9 mouse cellular contexts compared by ENCODE assay signal in the genomic region with DNA sequence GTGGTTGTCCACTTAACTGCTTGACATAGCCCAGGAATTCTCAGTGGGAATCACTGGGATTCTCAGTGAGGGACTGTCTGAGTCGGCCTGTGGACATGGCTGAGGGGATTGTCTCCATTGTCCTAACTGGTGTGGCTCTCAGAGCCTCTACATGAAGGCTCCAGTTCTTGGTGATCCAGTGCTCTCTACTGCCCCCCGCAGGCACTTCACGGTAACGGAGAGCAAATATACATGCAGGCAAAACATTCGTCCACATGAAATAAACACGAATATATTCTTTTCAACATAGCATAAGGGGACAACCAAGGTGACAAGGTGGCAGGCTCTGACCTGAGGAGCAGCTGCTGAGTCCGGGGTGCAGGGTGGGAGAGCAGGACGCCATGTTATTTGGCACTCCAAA. TPM values are rescaled to one million over a fixed set of nuclear protein-coding genes. Genes with fewer than 3 reads are reported as not detected.
DNase-seq lines count a peak whose midpoint lies in the region; ATAC-seq and TF ChIP-seq lines count a peak whose summit lies in the region.
"Had no signal": no experiment of that assay in that cellular context is flagged by ENCODE, and none has a peak within 500 bp of the region (broad histone marks: within the 10 kb centered on the region; RNA-seq: fewer than 3 reads in every experiment).

No protein-coding gene starts in this region.

- H3K9ac ChIP-seq in intestine, postnatal 0 days (ENCODE audit: low read depth, low read length), result no peak overlapping the region
- no peak overlapping the region for H3K9ac ChIP-seq in intestine, embryonic 16.5 days (ENCODE audit: low read depth, low read length)
- H3K9ac ChIP-seq: heart, embryonic 13.5 days had no signal

- no peaks in the 10 kb centered on the region for H3K4me1 ChIP-seq in intestine, postnatal 0 days (replicated peaks; ENCODE audit: control insufficient read depth, insufficient read depth, low read length)
- H3K4me1 ChIP-seq in intestine, embryonic 16.5 days (ENCODE audit: control insufficient read depth, insufficient read depth, low read length), result no peaks in the 10 kb centered on the region
- peaks cover 13% of the 10 kb centered on the region for H3K4me1 ChIP-seq in E14TG2a.4 (replicated peaks; ENCODE audit: low read depth, low read length)

- H3K4me3 ChIP-seq in intestine, postnatal 0 days (ENCODE audit: low read depth, low read length), result no peak overlapping the region
- no peak overlapping the region for H3K4me3 ChIP-seq in intestine, embryonic 16.5 days (ENCODE audit: low read length)
- no peak overlapping the region for H3K4me3 ChIP-seq in E14TG2a.4 (replicated peaks; ENCODE audit: low read length)
- H3K4me3 ChIP-seq: heart, embryonic 13.5 days had no signal

- H3K9me3 ChIP-seq in intestine, postnatal 0 days (ENCODE audit: control insufficient read depth), result no peaks in the 10 kb centered on the region
- H3K9me3 ChIP-seq in intestine, embryonic 16.5 days (ENCODE audit: control insufficient read depth, low read length), result no peaks in the 10 kb centered on the region
- no peaks in the 10 kb centered on the region for H3K9me3 ChIP-seq in E14TG2a.4 (ENCODE audit: low read length)
- H3K9me3 ChIP-seq: heart, embryonic 13.5 days had no signal

- H3K27me3 ChIP-seq in intestine, postnatal 0 days (replicated peaks; ENCODE audit: control insufficient read depth, insufficient read depth, low read length), result no peaks in the 10 kb centered on the region
- H3K27me3 ChIP-seq in intestine, embryonic 16.5 days (replicated peaks; ENCODE audit: control insufficient read depth, insufficient read depth, low read length), result no peaks in the 10 kb centered on the region
- H3K27me3 ChIP-seq in E14TG2a.4 (ENCODE audit: insufficient read depth, low read length), result peaks cover 15% of the 10 kb centered on the region

- no peak overlapping the region for H3K27ac ChIP-seq in intestine, postnatal 0 days (ENCODE audit: low read depth, low read length)
- no peak overlapping the region for H3K27ac ChIP-seq in intestine, embryonic 16.5 days (ENCODE audit: low read length)
- H3K27ac ChIP-seq: heart, embryonic 13.5 days had no signal

- TF ChIP-seq CTCF in intestine, postnatal 0 days (IDR thresholded peaks at IDR 0.05; ENCODE audit: low read depth), result peak; percentile 78
- peak; percentile 98 for TF ChIP-seq CTCF in E14TG2a.4 (conservative IDR thresholded peaks at IDR 0.05; ENCODE audit: low read length)

- WGBS in intestine, postnatal 0 days, result 40% methylated on average over 8 of the region's 8 CpGs
- WGBS in intestine, embryonic 16.5 days, result 44% methylated on average over 8 of the region's 8 CpGs

- no peaks in the 10 kb centered on the region for H3K36me3 ChIP-seq in intestine, postnatal 0 days (ENCODE audit: control insufficient read depth, insufficient read depth)
- H3K36me3 ChIP-seq in intestine, embryonic 16.5 days (ENCODE audit: control insufficient read depth, insufficient read depth, low read length), result no peaks in the 10 kb centered on the region
- no peaks in the 10 kb centered on the region for H3K36me3 ChIP-seq in E14TG2a.4 (ENCODE audit: insufficient read depth, low read length)
- H3K36me3 ChIP-seq: heart, embryonic 13.5 days had no signal

- DNase-seq in adrenal gland, postnatal 14 days, result peak; percentile 57
- no peak for DNase-seq in urinary bladder, postnatal 36 days (ENCODE audit: low spot score in 2 of 2)
- no peak for DNase-seq in Muller cell, postnatal 12 days (ENCODE audit: inconsistent ontology term)

- ATAC-seq in intestine, postnatal 0 days, result no peak
- no peak for ATAC-seq in intestine, embryonic 16.5 days
- peak; percentile 46 to 63; a peak in 1 of 4 replicates for ATAC-seq in hematopoietic stem cell, adult 5-6 weeks (replicated peaks in 1 of 2; ENCODE audit: insufficient read depth in 1 of 2, low FRiP score in 2 of 2, low TSS enrichment in 1 of 2, low read depth in 1 of 2, poor library complexity in 2 of 2, severe bottlenecking in 2 of 2)
- peak; percentile 58 for ATAC-seq in megakaryocyte, adult 5-6 weeks (ENCODE audit: poor library complexity, severe bottlenecking)

- no peak overlapping the region for H3K4me2 ChIP-seq in intestine, postnatal 0 days (replicated peaks; ENCODE audit: low read depth)
- H3K4me2 ChIP-seq in intestine, embryonic 16.5 days (ENCODE audit: low read depth, low read length), result no peak overlapping the region
- H3K4me2 ChIP-seq: heart, embryonic 13.5 days had no signal

RNA-seq across cellular contexts. Expression of gene Col17a1, which starts 17.5 kb away (rescaled TPM):
- polyA plus RNA-seq in intestine, postnatal 0 days (2015; fragmentation: Nextera tagmentation; extraction: Ambion mirVana), result 0.30 and 0.34 TPM in 2 replicates
- 0.42 and 0.58 TPM in 2 replicates for polyA plus RNA-seq in intestine, embryonic 16.5 days (2015; fragmentation: Nextera tagmentation; extraction: Ambion mirVana)
- total RNA-seq in adrenal gland, postnatal 14 days (2021), result 0.22 and 0.71 TPM in 2 replicates
- not detected in 2 replicates for total RNA-seq in hematopoietic stem cell, adult 5-6 weeks (2017)
- not detected in 2 replicates for total RNA-seq in megakaryocyte, adult 5-6 weeks (2015)
- total RNA-seq in megakaryocyte, adult 5-6 weeks (2017), result not detected in 2 replicates

RNA-seq across cellular contexts. Expression of gene Sfr1, which starts 57.1 kb away (rescaled TPM):
- 145 TPM in 2 replicates for polyA plus RNA-seq in intestine, postnatal 0 days (2015; fragmentation: Nextera tagmentation; extraction: Ambion mirVana)
- polyA plus RNA-seq in intestine, embryonic 16.5 days (2015; fragmentation: Nextera tagmentation; extraction: Ambion mirVana), result 187 and 188 TPM in 2 replicates
- 90.3 and 102 TPM in 2 replicates for total RNA-seq in adrenal gland, postnatal 14 days (2021)
- total RNA-seq in hematopoietic stem cell, adult 5-6 weeks (2017), result 209 and 264 TPM in 2 replicates
- total RNA-seq in megakaryocyte, adult 5-6 weeks (2015), result 92.5 and 94.5 TPM in 2 replicates
- total RNA-seq in megakaryocyte, adult 5-6 weeks (2017), result 91.2 and 94.4 TPM in 2 replicates

Comparison
In these comparisons a context has a peak if more than half of its experiments do, and no peak if none do; other contexts are left out.
1. ATAC-seq: peak in hematopoietic stem cell, adult 5-6 weeks (2 of 2) and megakaryocyte, adult 5-6 weeks (single experiment); none in intestine, postnatal 0 days (single experiment) and intestine, embryonic 16.5 days (single experiment).